Mouse (Mus musculus) kidney, embryonic 14.5 days (tissue): Measurements from ENCODE around the gene Epb41. TPM values are rescaled to one million over a fixed set of nuclear protein-coding genes. Genes with fewer than 3 reads are reported as not detected.

Experiments
- ATAC-seq: fragments of 200-750 bp; cut with Nextera tagmentation; 2 replicates; pipeline ENCODE4 v1.8.0; 2017; ENCODE audit warnings: moderate number of reproducible peaks, mild to moderate bottlenecking, moderate TSS enrichment, moderate library complexity; ENCODE audit not compliant: low FRiP score, low TSS enrichment
- H3K27ac ChIP-seq: fragments of 300-500 bp; sonication (generic); 2 replicates; pipeline ENCODE4 v1.5.1; 2014; ENCODE audit warnings: low read depth, mild to moderate bottlenecking, low read length, moderate library complexity, mixed read lengths
- H3K27me3 ChIP-seq: fragments of 300-500 bp; sonication (generic); 2 replicates; pipeline ENCODE4 v1.6.1; 2014; ENCODE audit warnings: mild to moderate bottlenecking, low read length; ENCODE audit not compliant: control insufficient read depth, insufficient read depth
- H3K36me3 ChIP-seq: fragments of 300-500 bp; sonication (generic); 2 replicates; pipeline ENCODE4 v1.6.1; 2014; ENCODE audit warnings: low read length, mixed read lengths; ENCODE audit not compliant: control insufficient read depth, insufficient read depth
- H3K4me1 ChIP-seq: fragments of 300-500 bp; sonication (generic); 2 replicates; pipeline ENCODE4 v1.6.1; 2014; ENCODE audit warnings: low read length, mixed read lengths; ENCODE audit not compliant: control insufficient read depth, insufficient read depth
- H3K4me2 ChIP-seq: fragments of 300-500 bp; sonication (generic); replicated peaks from 2 replicates; pipeline ENCODE4 v1.6.1; 2014; ENCODE audit warnings: low read depth, mild to moderate bottlenecking, low read length
- H3K4me3 ChIP-seq: fragments of 300-500 bp; sonication (generic); 2 replicates; pipeline ENCODE4 v1.5.1; 2014; ENCODE audit warnings: mild to moderate bottlenecking, low read length
- H3K9ac ChIP-seq: fragments of 300-500 bp; sonication (generic); 2 replicates; pipeline ENCODE4 v1.6.1; 2014; ENCODE audit warnings: low read depth, mild to moderate bottlenecking, low read length, moderate library complexity
- H3K9me3 ChIP-seq: fragments of 300-500 bp; sonication (generic); 2 replicates; pipeline ENCODE4 v1.6.1; 2016; ENCODE audit warnings: low read length; ENCODE audit not compliant: control insufficient read depth
- WGBS: fragments of 180-500 bp; shearing (Covaris S2); extraction: QIAGEN DNeasy Blood & Tissue Kit; methylation state at CpG from one replicate; pipeline ENCODE4 v1.1.7; 2014; 5-methylcytosine and 5-hydroxymethylcytosine counted together
- polyA plus RNA-seq: library from polyadenylated mRNA; unstranded; fragments of >200 nt; fragmentation: Nextera tagmentation; extraction: Ambion mirVana; gene quantifications from 2 replicates; pipeline ENCODE4 v1.2.1, GENCODE M21; 2014

Gene Epb41
- polyA plus RNA-seq, 1 experiment from 2014 or later = 78.5 TPM

- no peak overlapping the region for H3K4me2 ChIP-seq
- no peak overlapping the region for H3K4me3 ChIP-seq
- H3K27me3 ChIP-seq = peaks cover 10% of the 10 kb centered on the region
- WGBS = 39% methylated on average over 4 of the region's 5 CpGs
- no peaks in the 10 kb centered on the region for H3K9me3 ChIP-seq
- H3K9ac ChIP-seq = no peak overlapping the region
- H3K27ac ChIP-seq = no peak overlapping the region
- no peak for ATAC-seq
- H3K4me1 ChIP-seq = peaks cover 40% of the 10 kb centered on the region
- H3K36me3 ChIP-seq = no peaks in the 10 kb centered on the region
These were observed 163.6 kb downstream of the Epb41 start for GRCm38 (mm10) chr4:131911521-131911920.

GRCm38 (mm10) chr4:131910237-131910994 lies 164.7 kb downstream of the Epb41 start:
- 4% methylated on average over 18 of the region's 21 CpGs for WGBS

GRCm38 (mm10) chr4:131907912-131908311 lies 167.2 kb downstream of the Epb41 start:
- H3K9me3 ChIP-seq = no peaks in the 10 kb centered on the region
- peaks cover 12% of the 10 kb centered on the region; the same call in 1 of the 2 replicates for H3K36me3 ChIP-seq
- no peak overlapping the region for H3K27ac ChIP-seq
- H3K9ac ChIP-seq = no peak overlapping the region
- peaks cover 16% of the 10 kb centered on the region for H3K4me1 ChIP-seq
- no peaks in the 10 kb centered on the region for H3K27me3 ChIP-seq
- no peak overlapping the region for H3K4me2 ChIP-seq
- 89% methylated on average over 3 of the region's 3 CpGs for WGBS
- no peak for ATAC-seq
- H3K4me3 ChIP-seq = no peak overlapping the region

More at GRCm38 (mm10) chr4:131910237-131910994, 164.7 kb downstream of the Epb41 start:
- peaks cover 31% of the 10 kb centered on the region for H3K4me1 ChIP-seq
- H3K4me2 ChIP-seq = peak overlapping the region; percentile 26; the same call in 1 of the 2 replicates
- peaks cover 2% of the 10 kb centered on the region; the same call in 1 of the 2 replicates for H3K27me3 ChIP-seq
- H3K36me3 ChIP-seq = no peaks in the 10 kb centered on the region
- no peak overlapping the region for H3K9ac ChIP-seq
- no peak for ATAC-seq
- 0 out of 2 replicates have a peak overlapping the region, but pooled peaks have one; percentile 3 for H3K4me3 ChIP-seq
- H3K27ac ChIP-seq = no peak overlapping the region
- no peaks in the 10 kb centered on the region for H3K9me3 ChIP-seq

GRCm38 (mm10) chr4:131906423-131906822 lies 168.7 kb downstream of the Epb41 start:
- H3K4me3 ChIP-seq = no peak overlapping the region
- no peak overlapping the region for H3K9ac ChIP-seq
- 0 out of 2 replicates have a peak, but pooled peaks have one; percentile 26 for ATAC-seq
- H3K27ac ChIP-seq = no peak overlapping the region
- 45% methylated on average over 6 of the region's 6 CpGs for WGBS
- H3K36me3 ChIP-seq = peaks cover 25% of the 10 kb centered on the region
- no peaks in the 10 kb centered on the region for H3K9me3 ChIP-seq
- H3K4me1 ChIP-seq = peaks cover 12% of the 10 kb centered on the region
- H3K4me2 ChIP-seq = no peak overlapping the region
- H3K27me3 ChIP-seq = no peaks in the 10 kb centered on the region

- ATAC-seq = peak; percentile 46; the same call in 1 of the 2 replicates
- no peaks in the 10 kb centered on the region for H3K4me1 ChIP-seq
- no peak overlapping the region for H3K4me3 ChIP-seq
- peaks cover 44% of the 10 kb centered on the region for H3K36me3 ChIP-seq
- no peak overlapping the region for H3K4me2 ChIP-seq
- WGBS = 68% methylated on average over 8 of the region's 8 CpGs
- no peaks in the 10 kb centered on the region for H3K27me3 ChIP-seq
- H3K9ac ChIP-seq = no peak overlapping the region
- H3K27ac ChIP-seq = no peak overlapping the region
- no peaks in the 10 kb centered on the region for H3K9me3 ChIP-seq
These were observed 170.6 kb downstream of the Epb41 start for GRCm38 (mm10) chr4:131904478-131904877.

GRCm38 (mm10) chr4:131901090-131901489 lies 174.0 kb downstream of the Epb41 start:
- Histone ChIP-seq H3K4me3 (no peak overlapping the region), H3K27ac (no peak overlapping the region), H3K9me3 (no peaks in the 10 kb centered on the region), H3K4me1 (no peaks in the 10 kb centered on the region), H3K36me3 (peaks cover 70% of the 10 kb centered on the region), H3K27me3 (no peaks in the 10 kb centered on the region), H3K4me2 (no peak overlapping the region), H3K9ac (no peak overlapping the region)
- no peak for ATAC-seq
- WGBS = 90% methylated on average over 15 of the region's 15 CpGs

GRCm38 (mm10) chr4:131899180-131899554 lies 176.0 kb downstream of the Epb41 start:
- no peak for ATAC-seq
- H3K4me3 ChIP-seq = no peak overlapping the region
- H3K4me1 ChIP-seq = no peaks in the 10 kb centered on the region
- no peak overlapping the region for H3K4me2 ChIP-seq
- WGBS = 88% methylated on average over 6 of the region's 6 CpGs
- H3K27me3 ChIP-seq = no peaks in the 10 kb centered on the region
- H3K9ac ChIP-seq = no peak overlapping the region
- peaks cover 75% of the 10 kb centered on the region for H3K36me3 ChIP-seq
- no peak overlapping the region for H3K27ac ChIP-seq
- H3K9me3 ChIP-seq = no peaks in the 10 kb centered on the region

GRCm38 (mm10) chr4:131898503-131899179 lies 176.5 kb downstream of the Epb41 start:
- H3K9ac ChIP-seq = no peak overlapping the region
- WGBS = 90% methylated on average over 12 of the region's 12 CpGs
- H3K27ac ChIP-seq = no peak overlapping the region
- ATAC-seq = no peak
- H3K4me3 ChIP-seq = no peak overlapping the region
- no peaks in the 10 kb centered on the region for H3K9me3 ChIP-seq
- H3K4me1 ChIP-seq = no peaks in the 10 kb centered on the region
- no peaks in the 10 kb centered on the region for H3K27me3 ChIP-seq
- peaks cover 75% of the 10 kb centered on the region for H3K36me3 ChIP-seq
- H3K4me2 ChIP-seq = no peak overlapping the region

GRCm38 (mm10) chr4:131897787-131898186 lies 177.3 kb downstream of the Epb41 start:
- no peak overlapping the region for H3K27ac ChIP-seq
- no peaks in the 10 kb centered on the region for H3K27me3 ChIP-seq
- H3K4me2 ChIP-seq = no peak overlapping the region
- no peak overlapping the region for H3K9ac ChIP-seq
- H3K4me3 ChIP-seq = no peak overlapping the region
- peaks cover 82% of the 10 kb centered on the region for H3K36me3 ChIP-seq
- WGBS = 94% methylated on average over 8 of the region's 8 CpGs
- no peaks in the 10 kb centered on the region for H3K4me1 ChIP-seq
- no peak for ATAC-seq
- H3K9me3 ChIP-seq = no peaks in the 10 kb centered on the region
